16 mouse cellular contexts compared by ENCODE assay signal in genomic region chr2:135811453-135812101, GRCm38 (mm10).
A peak's percentile ranks its signal among the peaks of the same experiment; 100 is the strongest.
DNase-seq lines count a peak whose midpoint lies in the region; ATAC-seq and TF ChIP-seq lines count a peak whose summit lies in the region.
"Had no signal": no experiment of that assay in that cellular context is flagged by ENCODE, and none has a peak within 500 bp of the region (broad histone marks: within the 10 kb centered on the region; RNA-seq: fewer than 3 reads in every experiment).

No protein-coding gene starts in this region.

- peak; percentile 16 to 33 for DNase-seq in adrenal gland, postnatal 36 days
- DNase-seq in adrenal gland, adult 18-20 months (ENCODE audit: low spot score in 2 of 2) = no peak
- peak; percentile 47 for DNase-seq in kidney, postnatal 0 days (ENCODE audit: low spot score)
- DNase-seq in lung, adult 2 months = no peak
- DNase-seq in heart, postnatal 4 days = no peak
- DNase-seq in ovary, postnatal 36 days (ENCODE audit: low spot score) = no peak
- DNase-seq: cerebellum, adult 9-10 months; layer of hippocampus, postnatal 36 days; liver, postnatal 0 days had no signal

- H3K9ac ChIP-seq in intestine, embryonic 15.5 days = no peak overlapping the region
- no peak overlapping the region for H3K9ac ChIP-seq in kidney, postnatal 0 days (ENCODE audit: low read depth, low read length)
- no peak overlapping the region for H3K9ac ChIP-seq in stomach, embryonic 15.5 days
- H3K9ac ChIP-seq: limb, embryonic 12.5 days; liver, postnatal 0 days had no signal

- TF ChIP-seq CTCF in kidney, postnatal 0 days (IDR thresholded peaks at IDR 0.05; ENCODE audit: low read depth) = no peak
- TF ChIP-seq CTCF in lung, adult 2 months (IDR thresholded peaks at IDR 0.05; ENCODE audit: insufficient read depth, low read length) = no peak

- H3K4me1 ChIP-seq in intestine, embryonic 15.5 days (replicated peaks) = no peaks in the 10 kb centered on the region
- H3K4me1 ChIP-seq in kidney, postnatal 0 days (replicated peaks; ENCODE audit: insufficient read depth, low read length) = no peaks in the 10 kb centered on the region
- H3K4me1 ChIP-seq in stomach, embryonic 15.5 days = no peaks in the 10 kb centered on the region
- 0 out of 2 replicates have a peak, but pooled peaks cover 3% of the 10 kb centered on the region for H3K4me1 ChIP-seq in lung, adult 2 months (ENCODE audit: control insufficient read depth, insufficient read depth, low read length)

- H3K4me3 ChIP-seq in intestine, embryonic 15.5 days (replicated peaks) = no peak overlapping the region
- H3K4me3 ChIP-seq in kidney, postnatal 0 days (replicated peaks; ENCODE audit: low read depth, low read length) = no peak overlapping the region
- no peak overlapping the region for H3K4me3 ChIP-seq in stomach, embryonic 15.5 days (replicated peaks)
- no peak overlapping the region for H3K4me3 ChIP-seq in lung, adult 2 months (replicated peaks; ENCODE audit: extremely low read depth, low read depth, low read length)
- H3K4me3 ChIP-seq: heart, embryonic 10.5 days; limb, embryonic 12.5 days; megakaryocyte, embryonic 14.5 days had no signal

- peak; percentile 25; the same call in 1 of the 2 replicates for ATAC-seq in intestine, embryonic 15.5 days
- ATAC-seq in kidney, postnatal 0 days (replicated peaks; ENCODE audit: low FRiP score, low read depth) = peak; percentile 87
- no peak; the same call in 1 of the 2 replicates for ATAC-seq in stomach, embryonic 15.5 days (ENCODE audit: insufficient read depth, low FRiP score, low read depth)
- ATAC-seq: forebrain, embryonic 16.5 days; inflammation-experienced regulatory T-cells, adult 6 months; liver, postnatal 0 days had no signal

- H3K27me3 ChIP-seq in intestine, embryonic 15.5 days (replicated peaks) = no peaks in the 10 kb centered on the region
- no peaks in the 10 kb centered on the region for H3K27me3 ChIP-seq in kidney, postnatal 0 days (ENCODE audit: insufficient read depth, low read length)
- no peaks in the 10 kb centered on the region for H3K27me3 ChIP-seq in stomach, embryonic 15.5 days (replicated peaks)
- H3K27me3 ChIP-seq: limb, embryonic 12.5 days; megakaryocyte, embryonic 14.5 days had no signal

- no peak overlapping the region for H3K4me2 ChIP-seq in intestine, embryonic 15.5 days (replicated peaks)
- H3K4me2 ChIP-seq in kidney, postnatal 0 days (ENCODE audit: low read length) = no peak overlapping the region
- no peak overlapping the region for H3K4me2 ChIP-seq in stomach, embryonic 15.5 days
- H3K4me2 ChIP-seq: limb, embryonic 12.5 days had no signal

- no peak for TF ChIP-seq POLR2A in lung, adult 2 months (IDR thresholded peaks at IDR 0.05; ENCODE audit: borderline replicate concordance, extremely low read depth, low read depth, low read length)

- no peaks in the 10 kb centered on the region for H3K36me3 ChIP-seq in intestine, embryonic 15.5 days
- no peaks in the 10 kb centered on the region for H3K36me3 ChIP-seq in kidney, postnatal 0 days (ENCODE audit: insufficient read depth, low read length)
- no peaks in the 10 kb centered on the region for H3K36me3 ChIP-seq in stomach, embryonic 15.5 days
- H3K36me3 ChIP-seq: limb, embryonic 12.5 days had no signal

- no peaks in the 10 kb centered on the region for H3K9me3 ChIP-seq in intestine, embryonic 15.5 days
- H3K9me3 ChIP-seq in kidney, postnatal 0 days (replicated peaks; ENCODE audit: low read length) = no peaks in the 10 kb centered on the region
- H3K9me3 ChIP-seq in stomach, embryonic 15.5 days = no peaks in the 10 kb centered on the region
- H3K9me3 ChIP-seq: heart, embryonic 10.5 days; megakaryocyte, embryonic 14.5 days had no signal

- 56% methylated on average over 5 of the region's 5 CpGs for WGBS in intestine, embryonic 15.5 days
- 30% methylated on average over 5 of the region's 5 CpGs for WGBS in kidney, postnatal 0 days
- 57% methylated on average over 5 of the region's 5 CpGs for WGBS in stomach, embryonic 15.5 days
- 42% methylated on average over 5 of the region's 5 CpGs for WGBS in lung, adult 2 months

- H3K27ac ChIP-seq in intestine, embryonic 15.5 days = no peak overlapping the region
- H3K27ac ChIP-seq in kidney, postnatal 0 days = peak overlapping the region; percentile 70
- H3K27ac ChIP-seq in stomach, embryonic 15.5 days = peak overlapping the region; percentile 6; the same call in 1 of the 2 replicates
- H3K27ac ChIP-seq: heart, embryonic 10.5 days; limb, embryonic 12.5 days had no signal

Comparison
In these comparisons a context has a peak if more than half of its experiments do, and no peak if none do; other contexts are left out.
1. DNase-seq: peak in adrenal gland, postnatal 36 days (2 of 2) and kidney, postnatal 0 days (single experiment); none in adrenal gland, adult 18-20 months (0 of 2), lung, adult 2 months (single experiment), heart, postnatal 4 days (single experiment) and ovary, postnatal 36 days (single experiment).